Mouse (Mus musculus) Muller cell, postnatal 12 days (primary cell): ENCODE data around the gene Actn1.

ENCODE experiments used
- DNase-seq: peaks from one replicate; pipeline ENCODE4 v3.0.0-alpha.2; 2015; ENCODE audit errors: inconsistent ontology term

Actn1 gene

DNA sequence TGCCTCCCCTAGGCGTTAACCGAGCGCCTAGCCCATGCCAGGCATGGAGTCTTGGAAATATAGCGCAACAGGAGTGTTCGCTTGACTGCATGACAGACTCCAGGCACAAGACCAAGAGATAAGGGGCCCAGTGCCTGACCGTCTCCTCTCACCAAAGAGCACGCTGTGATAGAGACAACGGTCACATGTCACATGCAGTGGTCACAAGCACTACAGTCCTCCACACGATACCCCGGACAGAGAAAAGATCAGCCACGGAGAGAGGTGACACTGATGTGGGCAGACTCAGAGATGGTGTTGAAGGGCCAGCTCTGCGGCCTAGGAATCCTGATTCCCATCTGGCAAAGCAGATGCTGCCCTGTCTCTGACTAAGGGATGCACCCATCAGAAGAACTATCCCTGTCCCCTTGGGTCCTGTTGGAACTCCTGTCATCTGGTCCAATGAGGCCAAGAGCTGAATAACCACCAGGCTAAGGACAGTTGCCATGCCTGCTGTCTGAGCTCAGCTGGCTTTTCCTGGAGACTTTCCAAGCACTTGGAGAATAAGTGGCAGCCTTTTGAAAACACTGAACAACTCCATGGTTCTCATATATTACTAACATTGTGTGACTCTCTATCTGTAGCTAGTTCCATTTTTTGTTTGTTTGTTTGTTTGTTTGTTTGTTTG is 123.8 kb downstream of the Actn1 start:
- DNase-seq, result no peak

- DNase-seq, result no peak
These were observed 125.0 kb downstream of the Actn1 start for GRCm38 (mm10) chr12:80135173-80135572.

GRCm38 (mm10) chr12:80133011-80133545 is 127.1 kb downstream of the Actn1 start:
- no peak for DNase-seq

DNA sequence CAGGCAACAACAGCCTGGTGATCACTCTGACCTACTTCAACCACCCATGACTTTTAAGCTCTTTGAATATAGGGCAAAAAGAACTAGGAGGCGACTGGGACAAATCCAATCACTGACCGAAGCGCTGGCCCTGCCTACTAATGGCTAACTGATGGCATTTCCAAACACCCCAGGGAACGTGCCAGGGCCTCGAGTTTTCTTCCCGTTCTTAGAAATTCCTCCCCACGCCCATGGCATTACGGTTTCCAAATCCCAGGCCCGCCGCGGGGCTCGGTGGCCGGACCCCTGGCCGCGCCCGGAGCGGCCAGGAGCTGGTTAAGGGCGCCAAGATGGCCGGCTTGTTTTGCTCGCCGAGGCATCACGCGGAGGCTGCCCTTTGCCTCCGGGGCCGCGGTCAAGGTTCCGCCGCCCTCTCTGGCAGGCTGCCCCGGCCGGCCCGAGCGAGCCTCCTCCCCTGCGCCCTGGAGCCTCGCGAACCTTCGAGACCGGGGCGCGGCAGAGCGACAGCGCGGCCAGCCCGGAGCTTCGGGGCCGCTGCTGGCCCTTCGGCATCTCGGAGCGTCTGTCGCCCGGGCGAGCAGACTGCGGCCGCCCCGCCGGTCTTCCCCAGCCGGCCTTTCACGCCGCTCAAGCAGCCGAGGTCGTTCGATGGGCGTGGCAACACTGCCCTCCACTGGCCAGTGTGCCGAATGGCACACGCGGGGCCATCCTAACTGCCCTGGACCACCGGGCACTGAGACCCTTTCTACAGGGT is 127.7 kb downstream of the Actn1 start:
- peak; percentile 94 for DNase-seq

GRCm38 (mm10) chr12:80131359-80132249 is 128.6 kb downstream of the Actn1 start:
- DNase-seq, result no peak

- DNase-seq, result peak; percentile 85
These were observed 129.4 kb downstream of the Actn1 start for GRCm38 (mm10) chr12:80130558-80131358.

DNA sequence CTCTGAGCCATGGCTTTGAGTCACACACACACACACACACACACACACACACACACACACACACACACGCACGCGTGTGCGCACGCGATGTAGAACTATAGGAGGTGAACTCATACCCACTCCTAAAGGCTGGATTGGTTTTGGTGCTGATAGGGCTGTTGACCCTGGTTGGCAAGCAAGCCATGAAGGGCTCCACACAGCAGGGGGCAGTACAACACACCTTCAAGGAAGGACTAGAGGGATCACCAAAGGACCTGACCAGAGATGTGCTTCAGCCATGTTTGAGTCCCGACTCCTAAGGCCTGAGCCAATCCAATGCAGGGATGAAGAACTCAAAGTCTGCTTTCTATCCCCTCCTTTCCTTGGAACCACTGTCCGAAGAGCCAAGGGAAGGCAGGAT is 130.6 kb downstream of the Actn1 start:
- DNase-seq, result no peak

GRCm38 (mm10) chr12:80127191-80127762 is 132.9 kb downstream of the Actn1 start:
- no peak for DNase-seq

DNA sequence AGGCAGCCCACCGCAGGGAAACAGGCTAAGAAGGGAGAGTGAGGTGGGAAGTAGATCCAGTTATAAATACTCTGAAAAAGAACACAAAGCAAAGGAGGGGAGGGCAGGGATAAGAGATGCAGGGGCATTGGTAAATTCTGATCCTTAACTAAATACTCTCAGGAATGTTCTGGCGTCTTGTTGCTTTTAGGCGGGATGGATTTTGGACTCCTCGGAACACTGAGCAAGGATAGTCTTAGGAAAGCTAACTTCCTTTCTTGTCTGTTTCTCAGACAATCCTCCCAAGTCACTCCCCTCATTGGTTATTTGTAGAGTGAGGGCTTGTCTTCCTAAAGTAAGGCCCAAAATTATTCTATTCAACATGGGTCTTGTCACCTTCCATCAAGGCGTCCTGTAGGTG is 134.9 kb downstream of the Actn1 start:
- DNase-seq, result no peak

- no peak for DNase-seq
These were observed 135.4 kb downstream of the Actn1 start for GRCm38 (mm10) chr12:80124756-80125155.

- DNase-seq, result no peak
These were observed 136.0 kb downstream of the Actn1 start for GRCm38 (mm10) chr12:80124211-80124610.

DNA sequence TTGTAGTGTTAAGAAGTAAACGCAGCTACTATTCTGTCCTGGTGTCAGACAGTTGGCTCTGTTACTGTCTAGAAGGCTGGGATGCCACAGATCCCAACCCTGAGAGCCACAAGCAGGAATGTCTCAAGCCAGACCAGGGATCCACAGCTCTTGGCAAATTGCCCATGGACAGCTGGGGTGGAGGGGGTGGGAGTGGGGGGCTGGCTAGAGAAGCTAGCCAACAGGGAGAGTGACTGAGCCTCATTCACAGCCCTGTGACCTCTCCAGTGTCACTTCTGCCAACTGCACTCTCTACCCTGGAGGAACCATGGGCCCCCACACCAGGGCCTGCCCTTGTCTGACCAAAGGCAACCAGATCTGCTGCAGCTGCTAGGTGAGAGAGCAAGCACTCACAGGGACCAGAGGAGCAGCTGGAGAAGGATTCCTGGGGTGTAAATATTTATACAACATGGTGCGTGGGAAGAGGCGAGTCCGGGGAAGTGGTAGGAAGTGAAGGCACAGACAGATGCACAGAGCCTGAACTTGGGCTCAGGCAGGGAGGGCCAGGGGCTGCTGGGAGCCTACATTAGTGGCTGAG is 136.9 kb downstream of the Actn1 start:
- DNase-seq, result peak; percentile 88

DNA sequence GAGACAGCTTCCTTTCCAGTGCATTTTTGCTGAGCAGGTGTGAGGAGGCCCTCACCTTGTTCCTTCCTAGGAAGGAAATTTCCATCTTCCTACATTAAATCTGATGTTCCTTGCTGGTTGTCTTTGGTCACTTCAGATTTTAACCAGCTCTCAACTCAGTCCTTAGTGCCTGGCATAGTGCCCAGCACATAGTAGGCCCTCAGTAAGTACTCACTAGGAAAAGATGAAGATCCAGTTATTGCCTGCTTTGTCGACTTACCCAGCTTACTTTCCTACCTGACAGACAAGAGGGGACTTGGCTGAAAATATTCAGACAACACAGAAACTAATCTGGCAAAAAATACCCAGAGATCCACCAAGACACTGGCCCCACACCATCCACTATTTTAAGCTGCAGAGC is 138.7 kb downstream of the Actn1 start:
- DNase-seq, result no peak

GRCm38 (mm10) chr12:80118588-80118987 is 141.6 kb downstream of the Actn1 start:
- DNase-seq, result no peak
